Mouse (Mus musculus): ENCODE measurements around the gene B830017H08Rik. TPM values are rescaled to one million over a fixed set of nuclear protein-coding genes. Genes with fewer than 3 reads are reported as not detected.

B830017H08Rik gene
- not detected in 2 replicates for total RNA-seq (2014; fragmentation: Nextera tagmentation)
- not detected in 2 replicates for total RNA-seq (2017)

- ATAC-seq (replicated peaks; ENCODE audit: low FRiP score, low TSS enrichment, poor library complexity, severe bottlenecking): no peak
Measured at GRCm38 (mm10) chr16:17832821-17833220, at the start of gene B830017H08Rik. Gene B830017H08Rik, plus strand, starts transcription at chr16:17833121.

GRCm38 (mm10) chr16:17785337-17785736, 47.6 kb upstream of the B830017H08Rik start:
- ATAC-seq (replicated peaks; ENCODE audit: low FRiP score, low TSS enrichment, poor library complexity, severe bottlenecking): no peak

- no peak for ATAC-seq (replicated peaks; ENCODE audit: low FRiP score, low TSS enrichment, poor library complexity, severe bottlenecking)
Measured at GRCm38 (mm10) chr16:17792728-17793127, 40.2 kb upstream of the B830017H08Rik start.

GRCm38 (mm10) chr16:17794047-17794446, 38.9 kb upstream of the B830017H08Rik start:
- no peak for ATAC-seq (replicated peaks; ENCODE audit: low FRiP score, low TSS enrichment, poor library complexity, severe bottlenecking)

- no peak for ATAC-seq (replicated peaks; ENCODE audit: low FRiP score, low TSS enrichment, poor library complexity, severe bottlenecking)
Measured at GRCm38 (mm10) chr16:17795643-17796042, 37.3 kb upstream of the B830017H08Rik start.

GRCm38 (mm10) chr16:17796519-17796918, 36.4 kb upstream of the B830017H08Rik start:
- no peak for ATAC-seq (replicated peaks; ENCODE audit: low FRiP score, low TSS enrichment, poor library complexity, severe bottlenecking)

- no peak for ATAC-seq (replicated peaks; ENCODE audit: low FRiP score, low TSS enrichment, poor library complexity, severe bottlenecking)
Measured at GRCm38 (mm10) chr16:17796971-17797811, 35.7 kb upstream of the B830017H08Rik start, which contains the start of gene Scarf2. Gene Scarf2, plus strand, starts transcription at chr16:17797282.

- ATAC-seq (replicated peaks; ENCODE audit: low FRiP score, low TSS enrichment, poor library complexity, severe bottlenecking): no peak
Measured at GRCm38 (mm10) chr16:17797812-17798311, 35.1 kb upstream of the B830017H08Rik start.

GRCm38 (mm10) chr16:17798321-17799180, 34.4 kb upstream of the B830017H08Rik start:
- no peak for ATAC-seq (replicated peaks; ENCODE audit: low FRiP score, low TSS enrichment, poor library complexity, severe bottlenecking)

- ATAC-seq (replicated peaks; ENCODE audit: low FRiP score, low TSS enrichment, poor library complexity, severe bottlenecking): no peak
Measured at GRCm38 (mm10) chr16:17799584-17799983, 33.3 kb upstream of the B830017H08Rik start.

- ATAC-seq (replicated peaks; ENCODE audit: low FRiP score, low TSS enrichment, poor library complexity, severe bottlenecking): no peak
Measured at GRCm38 (mm10) chr16:17801777-17802455, 31.0 kb upstream of the B830017H08Rik start.

GRCm38 (mm10) chr16:17802456-17802838, 30.5 kb upstream of the B830017H08Rik start:
- ATAC-seq (replicated peaks; ENCODE audit: low FRiP score, low TSS enrichment, poor library complexity, severe bottlenecking): no peak

- ATAC-seq (replicated peaks; ENCODE audit: low FRiP score, low TSS enrichment, poor library complexity, severe bottlenecking): no peak
Measured at GRCm38 (mm10) chr16:17802839-17803674, 29.9 kb upstream of the B830017H08Rik start.

GRCm38 (mm10) chr16:17803675-17804448, 29.1 kb upstream of the B830017H08Rik start:
- ATAC-seq (replicated peaks; ENCODE audit: low FRiP score, low TSS enrichment, poor library complexity, severe bottlenecking): no peak

GRCm38 (mm10) chr16:17804449-17804912, 28.4 kb upstream of the B830017H08Rik start:
- ATAC-seq (replicated peaks; ENCODE audit: low FRiP score, low TSS enrichment, poor library complexity, severe bottlenecking): no peak

GRCm38 (mm10) chr16:17804982-17805381, 27.9 kb upstream of the B830017H08Rik start:
- no peak for ATAC-seq (replicated peaks; ENCODE audit: low FRiP score, low TSS enrichment, poor library complexity, severe bottlenecking)

- ATAC-seq (replicated peaks; ENCODE audit: low FRiP score, low TSS enrichment, poor library complexity, severe bottlenecking): no peak
Measured at GRCm38 (mm10) chr16:17806581-17807191, 26.2 kb upstream of the B830017H08Rik start.
